Mouse (Mus musculus): ENCODE results near the gene Tmem9b.

DNA sequence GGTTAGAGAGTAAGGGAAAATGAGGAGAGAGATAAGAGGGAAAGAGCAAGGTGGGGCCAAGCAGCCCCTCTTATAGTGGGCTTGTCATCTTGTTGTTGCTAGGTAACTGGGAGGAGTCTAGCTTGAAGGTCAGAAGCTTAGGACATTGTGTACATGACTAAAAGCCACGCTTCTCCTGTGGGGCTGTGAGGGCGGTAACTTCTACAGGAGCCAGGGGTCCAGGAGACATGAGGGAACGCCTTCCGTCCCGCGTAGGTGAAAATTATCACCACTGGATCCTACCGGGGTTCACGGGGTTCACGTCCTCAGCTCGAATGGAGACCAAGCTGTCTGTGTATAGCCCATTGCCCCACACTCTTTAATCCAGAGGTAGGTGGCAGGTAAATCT lies 57.3 kb downstream of the Tmem9b start:
- no peak for TF ChIP-seq CTCF (IDR thresholded peaks at IDR 0.05; ENCODE audit: low read depth)
- TF ChIP-seq EP300 (optimal IDR thresholded peaks at IDR 0.05): no peak
